Mouse (Mus musculus): ENCODE measurements around the gene Bsg.

DNA sequence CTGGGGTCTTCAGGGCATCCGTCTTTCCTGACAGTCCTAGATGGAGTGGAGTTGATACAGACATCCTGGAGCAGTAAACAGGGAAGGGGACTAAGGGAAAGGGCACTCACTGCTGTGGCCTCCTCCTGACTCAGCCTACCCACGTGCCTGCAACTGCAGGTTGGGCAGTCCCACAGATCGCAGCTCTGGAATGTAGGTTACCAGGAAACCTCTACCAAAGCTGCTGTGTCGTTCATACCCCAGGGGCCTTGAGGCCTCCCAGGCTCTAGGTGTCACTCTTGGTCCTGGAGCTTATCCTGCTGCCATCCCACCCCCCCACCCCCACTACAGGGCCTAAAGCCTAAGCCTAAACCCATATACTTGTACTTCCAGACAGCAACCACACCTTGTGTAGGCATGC is 3.5 kb downstream of the Bsg start:
- TF ChIP-seq POLR2A (IDR thresholded peaks at IDR 0.05; ENCODE audit: extremely low read depth, insufficient read depth, low read length) (no peak), CTCF (IDR thresholded peaks at IDR 0.05; ENCODE audit: low read depth, low read length) (no peak)

Measured in liver, adult 2 months (tissue).